Mouse (Mus musculus) limb, embryonic 10.5 days (tissue): Measurements from ENCODE around the gene Stard7. TPM values are rescaled to one million over a fixed set of nuclear protein-coding genes. Genes with fewer than 3 reads are reported as not detected.

Experiments
- DNase-seq: peaks from one replicate; pipeline ENCODE4 v3.0.0-alpha.2; 2017; ENCODE audit warnings: low spot score
- H3K27ac ChIP-seq: fragments of 300-500 bp; sonication (generic); 2 replicates; pipeline ENCODE4 v1.5.1; 2016; ENCODE audit warnings: mild to moderate bottlenecking
- H3K27me3 ChIP-seq: fragments of 300-500 bp; sonication (generic); 2 replicates; pipeline ENCODE4 v1.6.1; 2016; ENCODE audit warnings: low read depth, mild to moderate bottlenecking; ENCODE audit not compliant: poor library complexity, severe bottlenecking
- H3K36me3 ChIP-seq: fragments of 300-500 bp; sonication (generic); 2 replicates; pipeline ENCODE4 v1.6.1; 2016; ENCODE audit warnings: mild to moderate bottlenecking, moderate library complexity
- H3K4me1 ChIP-seq: fragments of 300-500 bp; sonication (generic); 2 replicates; pipeline ENCODE4 v1.6.1; 2016
- H3K4me3 ChIP-seq: fragments of 300-500 bp; sonication (generic); 2 replicates; pipeline ENCODE4 v1.5.1; 2016; ENCODE audit warnings: mild to moderate bottlenecking, moderate library complexity
- H3K9me3 ChIP-seq: fragments of 300-500 bp; sonication (generic); replicated peaks from 2 replicates; pipeline ENCODE4 v1.6.1; 2016; ENCODE audit warnings: mild to moderate bottlenecking
- WGBS: fragments of 180-500 bp; shearing (Covaris S2); methylation state at CpG from one replicate; pipeline ENCODE4 v1.1.7; 2016; 5-methylcytosine and 5-hydroxymethylcytosine counted together
- polyA plus RNA-seq: library from polyadenylated mRNA; unstranded; fragments of >200 nt; fragmentation: Nextera tagmentation; extraction: Ambion mirVana; gene quantifications from 2 replicates; pipeline ENCODE4 v1.2.1, GENCODE M21; 2016

The Stard7 gene
- polyA plus RNA-seq, 1 experiment from 2014 or later, result 80.8 TPM

DNA sequence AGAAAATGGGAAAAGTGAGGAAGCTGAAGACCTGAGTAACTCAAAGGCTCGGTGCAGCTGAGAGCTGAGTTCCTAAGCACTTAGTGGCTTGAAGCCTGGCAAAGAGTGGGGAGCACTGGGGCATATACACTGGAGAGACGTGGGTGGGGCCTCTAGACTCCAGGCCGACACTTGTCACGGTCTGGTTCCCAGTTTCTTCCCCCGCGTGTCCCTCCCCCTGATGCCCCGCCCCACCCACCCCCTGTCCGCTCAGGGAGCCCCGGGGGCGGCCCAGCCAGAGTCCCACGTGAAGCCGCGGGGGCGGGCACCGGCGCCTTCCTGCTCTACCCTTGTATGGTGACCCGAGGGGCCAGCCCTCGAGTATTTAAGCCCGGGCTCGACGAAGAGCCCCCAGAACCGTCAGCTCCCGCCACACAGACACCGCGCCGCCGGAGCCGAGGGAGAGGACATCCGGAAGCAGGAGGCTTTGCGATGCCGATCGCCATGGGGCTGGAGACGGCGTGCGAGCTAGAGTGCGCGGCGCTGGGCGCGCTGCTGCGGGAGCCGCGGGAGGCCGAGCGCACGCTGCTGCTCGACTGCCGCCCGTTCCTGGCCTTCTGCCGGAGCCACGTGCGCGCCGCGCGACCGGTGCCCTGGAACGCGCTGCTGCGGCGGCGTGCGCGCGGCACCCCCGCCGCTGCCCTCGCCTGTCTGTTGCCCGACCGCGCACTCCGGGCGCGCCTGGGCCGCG is 65.9 kb downstream of the Stard7 start, which contains the start of gene Dusp2:
TSS of gene Dusp2 (plus strand) at position 393 of the 730 bp plus-strand sequence.
- no peaks in the 10 kb centered on the region for H3K9me3 ChIP-seq
- no peaks in the 10 kb centered on the region for H3K36me3 ChIP-seq
- peak within 1 kb of the TSS; percentile 81 for H3K27ac ChIP-seq
- H3K4me3 ChIP-seq, result peak within 1 kb of the TSS; percentile 66
- DNase-seq, result peak; percentile 69
- H3K27me3 ChIP-seq, result peaks cover 55% of the 10 kb centered on the region
- under 1% methylated on average over 73 of the region's 76 CpGs for WGBS
- H3K4me1 ChIP-seq, result peaks cover 39% of the 10 kb centered on the region

GRCm38 (mm10) chr2:127336497-127336832 is 66.4 kb downstream of the Stard7 start:
- peaks cover 39% of the 10 kb centered on the region for H3K4me1 ChIP-seq
- WGBS, result 5% methylated on average over 33 of the region's 33 CpGs
- H3K27ac ChIP-seq, result peak overlapping the region; percentile 81
- no peaks in the 10 kb centered on the region for H3K9me3 ChIP-seq
- H3K36me3 ChIP-seq, result no peaks in the 10 kb centered on the region
- no peak for DNase-seq
- H3K27me3 ChIP-seq, result peaks cover 55% of the 10 kb centered on the region
- peak overlapping the region; percentile 66 for H3K4me3 ChIP-seq

DNA sequence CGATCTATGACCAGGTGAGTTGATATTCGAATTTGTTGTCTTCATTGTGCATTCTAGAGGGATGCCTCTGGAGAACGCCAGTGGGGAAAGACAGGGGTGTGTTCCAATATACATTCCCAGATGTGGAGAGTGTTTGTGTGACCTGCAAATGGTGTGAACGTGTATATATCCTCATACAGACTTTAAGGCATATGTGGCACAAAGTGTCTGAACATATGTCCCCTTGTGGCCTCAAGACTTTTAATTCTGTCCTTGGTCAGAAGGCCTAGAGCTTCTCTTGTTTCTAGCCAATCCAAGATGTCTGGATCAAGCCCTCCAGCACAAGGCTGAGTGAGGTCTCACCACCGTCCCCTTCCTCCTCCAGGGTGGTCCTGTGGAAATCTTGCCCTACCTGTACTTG is 66.9 kb downstream of the Stard7 start:
- 51% methylated on average over 5 of the region's 5 CpGs for WGBS
- Histone ChIP-seq H3K27ac (no peak overlapping the region), H3K27me3 (peaks cover 55% of the 10 kb centered on the region), H3K36me3 (no peaks in the 10 kb centered on the region), H3K4me3 (peak overlapping the region; percentile 66), H3K9me3 (no peaks in the 10 kb centered on the region), H3K4me1 (peaks cover 39% of the 10 kb centered on the region)
- DNase-seq, result no peak

GRCm38 (mm10) chr2:127337531-127337930 is 67.5 kb downstream of the Stard7 start:
- Histone ChIP-seq H3K36me3 (no peaks in the 10 kb centered on the region), H3K4me3 (peak overlapping the region; percentile 66), H3K27ac (no peak overlapping the region), H3K9me3 (no peaks in the 10 kb centered on the region), H3K4me1 (peaks cover 39% of the 10 kb centered on the region), H3K27me3 (peaks cover 55% of the 10 kb centered on the region)
- WGBS, result 67% methylated on average over 11 of the region's 11 CpGs
- DNase-seq, result no peak

DNA sequence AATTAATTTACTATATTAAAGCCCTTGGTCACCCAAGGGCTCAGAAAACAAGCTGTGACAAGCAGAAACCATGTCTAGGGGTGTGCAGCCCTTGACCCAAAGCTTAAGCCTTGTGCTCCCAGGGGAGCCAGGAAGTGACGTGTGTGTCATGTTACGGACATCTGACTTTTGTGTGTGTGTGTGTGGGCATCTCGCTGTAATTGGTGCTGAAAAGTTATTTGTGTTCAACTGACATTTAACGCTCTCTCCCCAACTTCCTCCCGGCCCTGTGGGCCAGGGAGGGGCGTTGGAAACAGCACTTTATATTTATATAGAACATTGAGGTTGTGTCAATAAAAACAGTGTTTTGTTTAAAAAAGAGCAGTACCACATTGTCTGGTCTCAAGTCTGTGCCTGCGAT is 68.0 kb downstream of the Stard7 start:
- DNase-seq, result no peak
- Histone ChIP-seq H3K4me3 (0 out of 2 replicates have a peak overlapping the region, but pooled peaks have one; percentile 6), H3K36me3 (no peaks in the 10 kb centered on the region), H3K9me3 (no peaks in the 10 kb centered on the region), H3K27ac (no peak overlapping the region), H3K27me3 (peaks cover 50% of the 10 kb centered on the region), H3K4me1 (peaks cover 38% of the 10 kb centered on the region)
- 63% methylated on average over 7 of the region's 7 CpGs for WGBS

GRCm38 (mm10) chr2:127338416-127338815 is 68.4 kb downstream of the Stard7 start, which contains the start of gene Astl:
Astl (plus strand) TSS chr2:127338639.
- peak within 1 kb of the TSS; percentile 66; the same call in 1 of the 2 replicates for H3K4me3 ChIP-seq
- DNase-seq, result no peak
- H3K9me3 ChIP-seq, result no peaks in the 10 kb centered on the region
- peaks cover 48% of the 10 kb centered on the region for H3K27me3 ChIP-seq
- no peaks in the 10 kb centered on the region for H3K36me3 ChIP-seq
- H3K4me1 ChIP-seq, result peaks cover 34% of the 10 kb centered on the region
- no peak within 1 kb of the TSS for H3K27ac ChIP-seq
- 78% methylated on average over 4 of the region's 4 CpGs for WGBS

- no peak for DNase-seq
- 73% methylated on average over 4 of the region's 4 CpGs for WGBS
- H3K9me3 ChIP-seq, result no peaks in the 10 kb centered on the region
- no peak overlapping the region for H3K27ac ChIP-seq
- peaks cover 31% of the 10 kb centered on the region for H3K4me1 ChIP-seq
- H3K4me3 ChIP-seq, result no peak overlapping the region
- peaks cover 46% of the 10 kb centered on the region for H3K27me3 ChIP-seq
- no peaks in the 10 kb centered on the region for H3K36me3 ChIP-seq
Observed at GRCm38 (mm10) chr2:127338833-127339232, 68.8 kb downstream of the Stard7 start.

DNA sequence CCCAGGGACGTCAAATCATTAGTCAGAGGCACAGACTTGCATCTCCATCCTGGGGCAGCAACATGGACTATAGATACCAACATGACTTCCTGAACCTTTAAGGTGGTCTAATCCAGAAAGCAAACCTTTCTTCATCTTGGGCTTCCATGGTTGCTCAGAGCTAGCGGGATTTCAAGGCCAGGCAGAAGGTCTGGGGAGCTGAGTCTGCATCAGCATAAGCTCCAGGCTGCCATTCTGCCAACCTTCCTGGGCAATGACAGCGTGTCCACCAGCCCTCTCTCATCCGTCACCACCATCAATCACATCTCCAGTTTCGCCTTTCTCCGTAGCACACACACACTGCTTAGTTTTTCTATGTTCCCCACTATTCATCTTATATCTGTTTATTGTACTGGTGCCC is 69.2 kb downstream of the Stard7 start:
- H3K4me3 ChIP-seq, result no peak overlapping the region
- H3K27me3 ChIP-seq, result peaks cover 42% of the 10 kb centered on the region
- peaks cover 30% of the 10 kb centered on the region for H3K4me1 ChIP-seq
- H3K9me3 ChIP-seq, result no peaks in the 10 kb centered on the region
- H3K36me3 ChIP-seq, result no peaks in the 10 kb centered on the region
- H3K27ac ChIP-seq, result no peak overlapping the region
- 79% methylated on average over 6 of the region's 6 CpGs for WGBS
- no peak for DNase-seq

- Histone ChIP-seq H3K4me1 (peaks cover 17% of the 10 kb centered on the region), H3K9me3 (no peaks in the 10 kb centered on the region), H3K4me3 (no peak overlapping the region), H3K36me3 (no peaks in the 10 kb centered on the region), H3K27ac (no peak overlapping the region), H3K27me3 (peaks cover 23% of the 10 kb centered on the region)
- peak; percentile 79 for DNase-seq
- 21% methylated on average over 3 of the region's 3 CpGs for WGBS
Observed at GRCm38 (mm10) chr2:127341159-127341558, 71.1 kb downstream of the Stard7 start.

DNA sequence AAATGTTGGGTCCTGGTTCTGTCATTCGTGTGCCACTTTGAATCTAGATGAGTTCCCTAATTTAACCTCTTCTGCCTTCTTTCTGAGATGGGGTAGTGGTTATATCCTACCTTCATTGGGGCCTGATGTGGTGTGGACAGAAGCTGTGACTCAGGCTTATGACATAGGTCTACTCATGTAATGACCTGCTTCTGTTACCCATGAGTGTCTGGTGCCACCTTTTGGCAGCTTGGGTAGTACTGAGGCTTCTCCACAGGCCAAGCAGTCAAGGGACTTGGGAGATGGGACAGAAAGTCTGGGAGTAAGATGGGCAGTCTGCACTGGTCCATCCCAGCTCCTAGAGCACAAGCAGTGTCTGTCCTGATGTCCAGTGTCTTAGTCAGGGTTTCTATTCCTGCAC is 76.3 kb downstream of the Stard7 start:
- H3K27ac ChIP-seq, result no peak overlapping the region
- DNase-seq, result no peak
- WGBS, result 83% methylated on average over 1 of the region's 1 CpGs

DNA sequence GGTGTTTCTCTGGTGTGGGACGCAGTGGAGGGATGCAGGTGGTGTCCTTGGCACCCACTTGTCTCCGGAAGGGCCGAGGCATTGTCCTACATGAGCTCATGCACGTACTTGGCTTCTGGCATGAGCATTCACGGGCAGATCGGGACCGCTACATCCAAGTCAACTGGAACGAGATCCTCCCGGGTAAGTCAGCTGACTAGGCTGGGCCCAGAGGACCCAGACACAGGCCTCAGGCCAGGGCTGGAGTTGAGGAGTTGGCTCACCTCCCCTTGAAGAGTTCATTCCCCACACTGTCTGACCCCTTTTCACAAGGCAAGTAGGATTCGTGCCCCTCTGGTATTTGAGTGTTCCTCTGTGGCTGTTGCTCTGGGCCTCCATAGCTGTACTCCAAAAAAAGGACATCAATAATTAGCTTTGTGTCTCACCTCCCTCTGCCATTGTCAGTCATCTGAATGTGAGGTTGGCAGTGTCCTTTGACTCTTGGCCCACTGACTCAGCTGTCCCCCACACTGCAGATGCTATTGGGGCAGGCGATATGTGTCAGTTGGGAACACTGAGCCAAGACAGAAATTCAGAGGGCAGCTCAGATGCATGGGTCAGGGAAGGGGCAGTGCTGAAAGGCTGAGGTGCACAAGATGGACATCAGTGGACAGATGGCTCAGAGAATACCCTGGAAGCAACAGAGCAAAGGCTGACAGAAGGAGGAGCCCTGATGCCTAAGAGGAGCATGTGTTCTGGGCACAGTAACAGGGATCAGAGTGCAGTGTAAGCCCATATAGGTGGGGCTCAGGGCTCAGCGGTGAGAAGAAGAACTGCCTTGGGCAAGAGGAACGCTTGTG is 77.3 kb downstream of the Stard7 start:
- H3K27ac ChIP-seq, result no peak overlapping the region
- H3K36me3 ChIP-seq, result no peaks in the 10 kb centered on the region
- peaks cover 12% of the 10 kb centered on the region; the same call in 1 of the 2 replicates for H3K27me3 ChIP-seq
- DNase-seq, result no peak
- 86% methylated on average over 13 of the region's 13 CpGs for WGBS
- H3K4me1 ChIP-seq, result no peaks in the 10 kb centered on the region
- no peak overlapping the region for H3K4me3 ChIP-seq
- H3K9me3 ChIP-seq, result no peaks in the 10 kb centered on the region

More for the DNA sequence above, 76.3 kb downstream of the Stard7 start:
- Histone ChIP-seq H3K4me3 (no peak overlapping the region), H3K36me3 (no peaks in the 10 kb centered on the region), H3K27me3 (peaks cover 12% of the 10 kb centered on the region; the same call in 1 of the 2 replicates), H3K9me3 (no peaks in the 10 kb centered on the region), H3K4me1 (no peaks in the 10 kb centered on the region)
